Mouse (Mus musculus): ENCODE data around the gene Cib1.

Cib1 gene

GRCm38 (mm10) chr7:80182139-80182538 is 50.5 kb downstream of the Cib1 start:
- no peak for DNase-seq

GRCm38 (mm10) chr7:80181078-80181477 is 51.5 kb downstream of the Cib1 start:
- DNase-seq = no peak

GRCm38 (mm10) chr7:80180202-80180601 is 52.4 kb downstream of the Cib1 start:
- DNase-seq = no peak

GRCm38 (mm10) chr7:80179790-80180189 is 52.8 kb downstream of the Cib1 start:
- no peak for DNase-seq

GRCm38 (mm10) chr7:80179327-80179726 is 53.3 kb downstream of the Cib1 start:
- DNase-seq = no peak

- DNase-seq = no peak
These were observed 54.4 kb downstream of the Cib1 start for GRCm38 (mm10) chr7:80178037-80178729.

GRCm38 (mm10) chr7:80177438-80177837 is 55.2 kb downstream of the Cib1 start:
- DNase-seq = no peak

All from thymus, postnatal 14 days (tissue).